Mouse (Mus musculus): ENCODE data around the gene Ipo11.
A peak's percentile ranks its signal among the peaks of the same experiment; 100 is the strongest.

Ipo11 gene

GRCm38 (mm10) chr13:106813519-106813918, 123.2 kb downstream of the Ipo11 start:
- DNase-seq (ENCODE audit: low spot score): no peak

GRCm38 (mm10) chr13:106813087-106813486, 123.7 kb downstream of the Ipo11 start:
- DNase-seq (ENCODE audit: low spot score): no peak

- no peak for DNase-seq (ENCODE audit: low spot score)
These were observed 126.6 kb downstream of the Ipo11 start for GRCm38 (mm10) chr13:106810156-106810555.

GRCm38 (mm10) chr13:106808821-106809220, 127.9 kb downstream of the Ipo11 start:
- no peak for DNase-seq (ENCODE audit: low spot score)

- no peak for DNase-seq (ENCODE audit: low spot score)
These were observed 128.4 kb downstream of the Ipo11 start for GRCm38 (mm10) chr13:106808315-106808714.

- DNase-seq (ENCODE audit: low spot score): no peak
These were observed 129.5 kb downstream of the Ipo11 start for GRCm38 (mm10) chr13:106807303-106807702.

GRCm38 (mm10) chr13:106805146-106805545, 131.6 kb downstream of the Ipo11 start:
- no peak for DNase-seq (ENCODE audit: low spot score)

- DNase-seq (ENCODE audit: low spot score): no peak
These were observed 138.7 kb downstream of the Ipo11 start for GRCm38 (mm10) chr13:106798026-106798425.

- no peak for DNase-seq (ENCODE audit: low spot score)
These were observed 147.9 kb downstream of the Ipo11 start for GRCm38 (mm10) chr13:106788817-106789216.

- no peak for DNase-seq (ENCODE audit: low spot score)
These were observed 168.0 kb downstream of the Ipo11 start for GRCm38 (mm10) chr13:106768807-106769206.

GRCm38 (mm10) chr13:106762611-106763010, 174.1 kb downstream of the Ipo11 start:
- no peak for DNase-seq (ENCODE audit: low spot score)

GRCm38 (mm10) chr13:106761661-106762060, 175.1 kb downstream of the Ipo11 start:
- DNase-seq (ENCODE audit: low spot score): no peak

GRCm38 (mm10) chr13:106760232-106760875, 176.4 kb downstream of the Ipo11 start:
- DNase-seq (ENCODE audit: low spot score): peak; percentile 7

- no peak for DNase-seq (ENCODE audit: low spot score)
These were observed 180.9 kb downstream of the Ipo11 start for GRCm38 (mm10) chr13:106755892-106756291.

- no peak for DNase-seq (ENCODE audit: low spot score)
These were observed 182.5 kb downstream of the Ipo11 start for GRCm38 (mm10) chr13:106754216-106754615.

- DNase-seq (ENCODE audit: low spot score): no peak
These were observed 184.8 kb downstream of the Ipo11 start for GRCm38 (mm10) chr13:106751951-106752350.

- no peak for DNase-seq (ENCODE audit: low spot score)
These were observed 189.9 kb downstream of the Ipo11 start for GRCm38 (mm10) chr13:106746823-106747222.

- DNase-seq (ENCODE audit: low spot score): no peak
These were observed 191.6 kb downstream of the Ipo11 start for GRCm38 (mm10) chr13:106745201-106745600.

All from ovary, adult 18-20 months (tissue).